Mouse (Mus musculus) forebrain, embryonic 14.5 days (tissue): ENCODE data around the gene Zfhx3. TPM values are rescaled to one million over a fixed set of nuclear protein-coding genes. Genes with fewer than 3 reads are reported as not detected.

Experiments
- ATAC-seq: fragments of 200-750 bp; cut with Nextera tagmentation; 2 replicates; pipeline ENCODE4 v1.8.0; 2017; ENCODE audit warnings: mild to moderate bottlenecking, moderate library complexity
- DNase-seq: peaks from one replicate; pipeline ENCODE4 v3.0.0-alpha.2; 2015; ENCODE audit warnings: low spot score
- H3K27ac ChIP-seq: fragments of 300-500 bp; sonication (generic); 2 replicates; pipeline ENCODE4 v1.5.1; 2014; ENCODE audit warnings: low read depth, mild to moderate bottlenecking, control low read depth, low read length, moderate library complexity
- H3K27me3 ChIP-seq: fragments of 300-500 bp; sonication (generic); replicated peaks from 2 replicates; pipeline ENCODE4 v1.6.1; 2014; ENCODE audit warnings: low read length, control low read depth, mixed read lengths; ENCODE audit not compliant: control insufficient read depth, insufficient read depth
- H3K36me3 ChIP-seq: fragments of 300-500 bp; sonication (generic); 2 replicates; pipeline ENCODE4 v1.6.1; 2014; ENCODE audit warnings: low read length, control low read depth; ENCODE audit not compliant: control insufficient read depth, insufficient read depth
- H3K4me1 ChIP-seq: fragments of 300-500 bp; sonication (generic); 2 replicates; pipeline ENCODE4 v1.6.1; 2014; ENCODE audit warnings: antibody characterized with exemption, low read length, control low read depth; ENCODE audit not compliant: control insufficient read depth, insufficient read depth
- H3K4me2 ChIP-seq: fragments of 300-500 bp; sonication (generic); 2 replicates; pipeline ENCODE4 v1.6.1; 2014; ENCODE audit warnings: mild to moderate bottlenecking, control low read depth, low read length
- H3K4me3 ChIP-seq: fragments of 300-500 bp; sonication (generic); 2 replicates; pipeline ENCODE4 v1.5.1; 2014; ENCODE audit warnings: low read depth, low read length, control low read depth
- H3K9ac ChIP-seq: fragments of 300-500 bp; sonication (generic); 2 replicates; pipeline ENCODE4 v1.6.1; 2014; ENCODE audit warnings: mild to moderate bottlenecking, low read length, control low read depth, moderate library complexity
- H3K9me3 ChIP-seq: fragments of 300-500 bp; sonication (generic); replicated peaks from 2 replicates; pipeline ENCODE4 v1.6.1; 2016; ENCODE audit warnings: low read length, control low read depth, mixed read lengths; ENCODE audit not compliant: control insufficient read depth
- WGBS: fragments of 180-500 bp; shearing (Covaris S2); extraction: QIAGEN DNeasy Blood & Tissue Kit; methylation state at CpG from one replicate; pipeline ENCODE4 v1.1.7; 2014; 5-methylcytosine and 5-hydroxymethylcytosine counted together
- polyA plus RNA-seq: library from polyadenylated mRNA; unstranded; fragments of >200 nt; fragmentation: Nextera tagmentation; extraction: Ambion mirVana; gene quantifications from 2 replicates; pipeline ENCODE4 v1.2.1, GENCODE M21; 2014

Zfhx3 gene
- polyA plus RNA-seq, 1 experiment from 2014 or later: 11.7 TPM

DNA sequence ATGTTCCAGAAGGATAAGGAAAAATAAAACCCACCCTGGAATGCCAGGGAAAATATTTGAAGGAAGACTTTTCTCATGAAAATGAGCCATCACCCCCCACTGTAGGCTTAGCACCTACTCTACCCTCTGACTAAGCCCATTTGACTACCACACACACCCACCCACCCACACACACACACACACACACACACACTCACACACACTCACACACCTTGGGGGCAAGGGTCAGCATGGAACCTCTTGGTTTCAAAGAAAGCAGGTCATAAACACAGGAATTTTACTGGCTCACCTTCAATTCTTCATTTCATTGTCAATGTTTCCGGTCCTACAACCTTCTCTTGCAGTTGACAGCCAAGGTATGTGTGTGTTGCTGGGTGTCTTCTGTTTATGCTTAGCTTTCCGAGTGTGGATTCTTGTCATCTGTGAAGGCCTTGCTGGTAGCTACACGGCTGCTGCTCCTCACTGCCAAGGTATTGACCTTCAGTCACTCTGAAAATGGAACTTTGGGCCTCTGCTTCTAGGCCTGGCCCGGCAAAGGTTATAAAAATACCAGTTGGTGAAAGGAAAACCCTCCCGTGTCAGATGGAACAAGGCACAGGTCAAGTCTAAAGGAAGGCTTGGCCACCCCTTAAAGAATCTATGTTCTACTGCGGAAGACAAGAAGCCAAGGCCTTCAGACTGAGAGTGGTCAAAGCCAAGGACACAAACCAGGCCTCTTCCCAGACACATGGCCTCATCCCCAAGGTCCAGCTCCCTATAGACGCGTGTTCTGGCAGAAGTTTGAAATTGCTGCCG is 641.6 kb downstream of the Zfhx3 start:
- DNase-seq (no peak), ATAC-seq (no peak)
- no peaks in the 10 kb centered on the region for H3K36me3 ChIP-seq
- H3K27me3 ChIP-seq: no peaks in the 10 kb centered on the region
- no peak overlapping the region for H3K27ac ChIP-seq
- H3K4me2 ChIP-seq: no peak overlapping the region
- H3K4me1 ChIP-seq: no peaks in the 10 kb centered on the region
- no peaks in the 10 kb centered on the region for H3K9me3 ChIP-seq
- no peak overlapping the region for H3K9ac ChIP-seq
- WGBS: 93% methylated on average over 9 of the region's 9 CpGs
- H3K4me3 ChIP-seq: no peak overlapping the region

GRCm38 (mm10) chr8:108584662-108584978 is 642.2 kb downstream of the Zfhx3 start:
- H3K9ac ChIP-seq: no peak overlapping the region
- DNase-seq: no peak
- H3K36me3 ChIP-seq: no peaks in the 10 kb centered on the region
- no peaks in the 10 kb centered on the region for H3K9me3 ChIP-seq
- H3K4me3 ChIP-seq: no peak overlapping the region
- no peak for ATAC-seq
- 83% methylated on average over 4 of the region's 4 CpGs for WGBS
- H3K4me2 ChIP-seq: no peak overlapping the region
- no peaks in the 10 kb centered on the region for H3K27me3 ChIP-seq
- no peaks in the 10 kb centered on the region for H3K4me1 ChIP-seq
- no peak overlapping the region for H3K27ac ChIP-seq

DNA sequence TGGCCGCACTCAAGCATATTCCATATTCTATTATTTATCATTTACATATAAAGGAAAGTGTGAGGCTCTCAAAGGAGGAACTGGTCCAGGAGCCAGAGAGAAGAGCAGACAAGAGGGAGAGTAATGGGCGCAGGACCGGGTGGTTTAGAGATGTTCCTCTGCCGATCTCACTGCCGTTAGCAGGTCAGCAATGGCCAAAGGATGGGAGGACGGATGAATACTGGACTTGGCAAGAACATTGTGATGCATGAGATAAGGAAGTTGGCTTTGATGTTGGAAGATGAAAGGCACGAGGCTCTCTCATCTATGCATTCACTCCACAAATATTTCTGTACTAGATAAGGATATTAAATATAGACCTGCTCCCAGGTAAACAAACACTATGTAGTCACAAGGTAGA is 648.6 kb downstream of the Zfhx3 start:
- Histone ChIP-seq H3K4me3 (no peak overlapping the region), H3K4me2 (no peak overlapping the region), H3K9ac (no peak overlapping the region), H3K27me3 (no peaks in the 10 kb centered on the region), H3K4me1 (peaks cover 11% of the 10 kb centered on the region; the same call in 1 of the 2 replicates), H3K36me3 (no peaks in the 10 kb centered on the region), H3K9me3 (no peaks in the 10 kb centered on the region), H3K27ac (no peak overlapping the region)
- no peak for ATAC-seq
- WGBS: 92% methylated on average over 7 of the region's 7 CpGs
- no peak for DNase-seq

DNA sequence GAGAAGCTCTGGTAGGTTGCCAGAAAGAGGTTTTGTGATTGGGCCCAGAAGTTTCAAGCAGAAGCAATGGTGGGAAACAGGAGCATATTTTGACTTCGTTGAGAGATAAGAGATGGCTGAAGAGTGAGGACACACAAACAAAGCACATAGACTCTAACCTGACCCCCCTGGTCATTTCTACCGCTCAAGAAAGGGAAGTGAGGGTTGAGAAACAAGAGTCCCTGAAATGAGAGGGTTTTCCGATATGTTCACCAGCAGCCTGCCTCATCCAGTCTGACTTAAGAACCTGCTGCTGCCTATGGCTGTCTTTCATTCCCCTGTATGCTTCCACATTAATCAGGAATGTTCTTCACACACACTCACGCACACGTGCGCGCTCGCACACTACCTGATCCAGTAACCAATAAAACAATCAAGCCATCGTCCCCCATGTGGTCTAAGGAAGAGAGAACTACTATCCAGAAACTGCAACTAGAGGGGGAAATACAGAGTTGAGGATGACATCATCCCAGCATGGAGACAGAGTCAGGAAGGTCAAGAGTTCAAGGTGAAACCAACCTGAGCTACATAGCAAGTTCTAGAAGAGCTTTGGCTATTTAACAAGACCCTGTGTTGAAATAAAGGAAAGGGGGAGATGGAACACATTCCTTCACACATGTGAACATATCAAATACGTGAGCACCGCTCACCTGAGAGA is 649.7 kb downstream of the Zfhx3 start:
- no peak for DNase-seq
- no peaks in the 10 kb centered on the region for H3K36me3 ChIP-seq
- 95% methylated on average over 11 of the region's 11 CpGs for WGBS

DNA sequence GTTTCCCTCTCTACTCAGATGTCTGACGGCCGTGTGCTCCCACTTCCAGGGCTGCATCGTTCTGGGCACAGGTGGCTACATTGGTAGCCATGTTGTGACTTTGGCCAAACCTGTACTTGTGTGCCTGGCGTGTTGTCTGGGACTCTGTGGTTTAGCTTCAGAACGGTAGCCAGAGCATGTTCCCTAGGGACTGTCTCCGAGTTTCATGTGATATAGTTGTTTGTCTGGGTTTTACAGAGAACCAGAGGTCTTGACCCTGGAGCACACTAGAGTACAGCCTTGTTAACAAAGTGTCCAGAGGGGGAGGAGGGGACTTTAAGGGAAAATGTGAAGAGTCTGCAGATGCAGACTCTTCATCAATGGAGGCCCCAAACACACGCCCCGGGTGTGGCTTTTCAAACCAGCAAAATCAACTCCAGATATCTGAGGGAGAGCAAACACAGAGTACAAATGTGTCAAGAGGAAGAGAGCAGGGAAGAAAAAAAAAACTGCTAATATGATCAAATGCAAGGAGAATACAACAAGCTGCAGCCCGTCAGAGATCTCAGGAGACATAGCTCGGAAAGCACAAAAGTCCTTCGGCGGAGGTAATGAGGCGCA is 650.6 kb downstream of the Zfhx3 start:
- 72% methylated on average over 13 of the region's 13 CpGs for WGBS
- H3K27ac ChIP-seq: no peak overlapping the region
- no peak overlapping the region for H3K4me3 ChIP-seq
- H3K27me3 ChIP-seq: no peaks in the 10 kb centered on the region
- no peaks in the 10 kb centered on the region for H3K9me3 ChIP-seq
- ATAC-seq (no peak), DNase-seq (no peak)
- H3K36me3 ChIP-seq: no peaks in the 10 kb centered on the region
- no peak overlapping the region for H3K4me2 ChIP-seq
- no peak overlapping the region for H3K9ac ChIP-seq
- peaks cover 11% of the 10 kb centered on the region; the same call in 1 of the 2 replicates for H3K4me1 ChIP-seq

More for the DNA sequence above, 649.7 kb downstream of the Zfhx3 start:
- H3K9ac ChIP-seq: no peak overlapping the region
- H3K4me3 ChIP-seq: no peak overlapping the region
- peaks cover 11% of the 10 kb centered on the region; the same call in 1 of the 2 replicates for H3K4me1 ChIP-seq
- no peaks in the 10 kb centered on the region for H3K9me3 ChIP-seq
- H3K4me2 ChIP-seq: no peak overlapping the region
- H3K27ac ChIP-seq: no peak overlapping the region
- H3K27me3 ChIP-seq: no peaks in the 10 kb centered on the region
- no peak for ATAC-seq

- H3K4me1 ChIP-seq: peaks cover 11% of the 10 kb centered on the region; the same call in 1 of the 2 replicates
- no peak overlapping the region for H3K4me3 ChIP-seq
- peak; percentile 60 for DNase-seq
- no peaks in the 10 kb centered on the region for H3K27me3 ChIP-seq
- no peak overlapping the region for H3K4me2 ChIP-seq
- 45% methylated on average over 9 of the region's 9 CpGs for WGBS
- no peaks in the 10 kb centered on the region for H3K36me3 ChIP-seq
- peak; percentile 62; the same call in 1 of the 2 replicates for ATAC-seq
- no peaks in the 10 kb centered on the region for H3K9me3 ChIP-seq
- no peak overlapping the region for H3K9ac ChIP-seq
- no peak overlapping the region for H3K27ac ChIP-seq
Measured at GRCm38 (mm10) chr8:108593891-108594290, 651.4 kb downstream of the Zfhx3 start.

DNA sequence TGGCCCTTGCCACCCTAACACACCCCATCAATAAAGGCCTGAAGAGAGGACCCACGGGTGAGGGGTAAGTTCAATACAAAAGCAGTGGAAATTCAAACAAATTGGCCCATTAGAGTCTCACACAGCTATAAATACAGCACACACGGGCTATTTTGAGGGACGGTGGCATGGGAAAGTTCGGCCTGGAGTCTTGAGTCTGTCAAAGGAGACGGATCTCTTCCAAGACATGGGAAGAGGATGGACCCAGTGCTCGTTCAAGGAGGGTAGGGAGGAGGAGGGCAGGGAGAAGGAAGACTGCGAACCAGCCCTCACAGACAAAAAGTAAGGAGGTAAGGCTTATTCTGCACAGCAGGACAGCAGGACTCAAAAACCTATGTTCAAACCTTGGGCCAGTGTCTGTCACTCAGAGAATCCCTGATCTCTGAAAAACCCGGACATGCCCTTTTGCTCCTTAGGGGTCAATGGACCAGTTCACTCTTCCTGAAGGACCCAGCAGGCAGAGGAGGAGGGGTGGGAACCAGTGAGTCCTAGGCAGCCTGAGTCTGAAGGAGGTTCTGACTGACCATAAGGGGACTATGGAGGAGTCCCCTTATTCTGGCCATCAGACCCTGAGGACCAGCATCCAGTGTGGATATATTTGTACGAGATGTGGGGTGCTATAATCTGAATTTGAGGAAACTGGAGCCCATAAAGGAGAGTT is 652.1 kb downstream of the Zfhx3 start:
- Histone ChIP-seq H3K36me3 (no peaks in the 10 kb centered on the region), H3K4me3 (no peak overlapping the region), H3K4me1 (peaks cover 11% of the 10 kb centered on the region; the same call in 1 of the 2 replicates), H3K9me3 (no peaks in the 10 kb centered on the region), H3K9ac (no peak overlapping the region), H3K4me2 (no peak overlapping the region), H3K27me3 (no peaks in the 10 kb centered on the region), H3K27ac (no peak overlapping the region)
- 35% methylated on average over 9 of the region's 9 CpGs for WGBS
- ATAC-seq (no peak), DNase-seq (peak; percentile 38)

DNA sequence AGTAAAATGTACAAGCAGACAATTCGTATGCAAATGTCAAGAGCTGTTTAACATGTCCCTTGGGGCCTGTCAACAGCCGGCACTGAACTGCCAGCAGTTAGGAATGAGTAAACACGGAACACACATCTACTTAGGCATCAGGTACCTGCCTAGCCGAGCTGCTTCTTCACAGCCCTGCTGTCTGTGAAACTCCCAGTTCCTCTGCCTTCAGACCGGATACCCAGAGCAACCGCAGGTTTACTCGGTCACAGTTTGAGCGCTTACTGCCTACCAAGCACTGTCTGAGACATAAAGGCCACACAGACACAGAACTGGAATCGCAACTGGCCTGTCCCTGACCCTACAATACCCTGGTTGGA is 652.6 kb downstream of the Zfhx3 start:
- Histone ChIP-seq H3K4me3 (no peak overlapping the region), H3K36me3 (no peaks in the 10 kb centered on the region), H3K27ac (no peak overlapping the region), H3K9ac (no peak overlapping the region), H3K9me3 (no peaks in the 10 kb centered on the region), H3K27me3 (no peaks in the 10 kb centered on the region), H3K4me2 (no peak overlapping the region), H3K4me1 (peaks cover 11% of the 10 kb centered on the region; the same call in 1 of the 2 replicates)
- DNase-seq (peak; percentile 57), ATAC-seq (no peak; the same call in 1 of the 2 replicates)
- 58% methylated on average over 9 of the region's 9 CpGs for WGBS
